Mouse (Mus musculus) central nervous system, embryonic 11.5 days (tissue): ENCODE results near the gene Qtrt1. TPM values are rescaled to one million over a fixed set of nuclear protein-coding genes. Genes with fewer than 3 reads are reported as not detected.

Source experiments
- polyA plus RNA-seq: library from polyadenylated mRNA; depleted of rRNA; stranded (reverse); fragments of >200 nt; gene quantifications from 2 replicates; pipeline ENCODE4 v1.2.3, GENCODE M21; 2012; rRNA removed

The Qtrt1 gene
- polyA plus RNA-seq, result 74.3 and 76.9 TPM in 2 replicates

DNA sequence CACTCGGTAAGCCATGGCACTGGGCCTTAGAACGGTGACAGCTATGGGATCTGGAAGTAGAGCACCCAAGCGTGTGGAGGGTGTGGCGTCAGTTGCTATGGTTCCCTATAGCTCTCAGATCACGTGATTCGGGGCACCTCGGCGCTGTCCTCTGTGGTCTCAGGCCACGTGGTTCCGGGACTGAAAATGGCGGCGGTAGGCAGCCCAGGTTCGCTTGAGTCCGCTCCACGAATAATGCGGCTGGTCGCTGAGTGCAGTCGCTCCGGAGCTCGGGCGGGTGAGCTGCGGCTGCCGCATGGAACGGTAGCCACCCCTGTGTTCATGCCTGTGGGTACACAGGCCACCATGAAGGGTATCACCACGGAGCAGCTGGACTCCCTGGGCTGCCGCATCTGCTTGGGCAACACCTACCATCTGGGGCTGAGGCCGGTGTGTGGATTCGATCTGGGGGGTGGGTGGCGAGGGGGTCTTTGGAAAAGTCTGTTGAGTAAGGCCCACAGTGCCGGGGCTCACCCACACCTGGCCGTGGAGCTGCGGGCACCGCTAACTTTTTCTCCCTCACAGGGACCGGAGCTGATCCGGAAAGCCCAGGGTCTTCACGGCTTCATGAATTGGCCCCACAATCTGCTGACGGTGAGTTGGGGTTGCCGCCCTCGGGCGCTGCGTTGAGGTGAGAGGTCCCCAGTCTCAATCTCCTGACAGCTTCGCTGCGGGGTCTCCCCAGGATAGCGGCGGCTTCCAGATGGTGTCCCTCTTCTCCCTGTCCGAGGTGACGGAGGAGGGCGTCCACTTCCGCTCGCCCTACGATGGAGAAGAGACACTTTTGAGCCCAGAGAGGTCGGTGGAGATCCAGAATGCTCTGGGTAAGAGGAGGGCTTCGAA, at the start of gene Qtrt1:
Gene Qtrt1, plus strand, starts transcription at position 169 of the 882 bp plus-strand sequence.

GRCm38 (mm10) chr9:21367357-21368111, 44.1 kb upstream of the Qtrt1 start, which contains the start of gene Ilf3:
Gene Ilf3 (plus strand): TSS chr9:21367871.

DNA sequence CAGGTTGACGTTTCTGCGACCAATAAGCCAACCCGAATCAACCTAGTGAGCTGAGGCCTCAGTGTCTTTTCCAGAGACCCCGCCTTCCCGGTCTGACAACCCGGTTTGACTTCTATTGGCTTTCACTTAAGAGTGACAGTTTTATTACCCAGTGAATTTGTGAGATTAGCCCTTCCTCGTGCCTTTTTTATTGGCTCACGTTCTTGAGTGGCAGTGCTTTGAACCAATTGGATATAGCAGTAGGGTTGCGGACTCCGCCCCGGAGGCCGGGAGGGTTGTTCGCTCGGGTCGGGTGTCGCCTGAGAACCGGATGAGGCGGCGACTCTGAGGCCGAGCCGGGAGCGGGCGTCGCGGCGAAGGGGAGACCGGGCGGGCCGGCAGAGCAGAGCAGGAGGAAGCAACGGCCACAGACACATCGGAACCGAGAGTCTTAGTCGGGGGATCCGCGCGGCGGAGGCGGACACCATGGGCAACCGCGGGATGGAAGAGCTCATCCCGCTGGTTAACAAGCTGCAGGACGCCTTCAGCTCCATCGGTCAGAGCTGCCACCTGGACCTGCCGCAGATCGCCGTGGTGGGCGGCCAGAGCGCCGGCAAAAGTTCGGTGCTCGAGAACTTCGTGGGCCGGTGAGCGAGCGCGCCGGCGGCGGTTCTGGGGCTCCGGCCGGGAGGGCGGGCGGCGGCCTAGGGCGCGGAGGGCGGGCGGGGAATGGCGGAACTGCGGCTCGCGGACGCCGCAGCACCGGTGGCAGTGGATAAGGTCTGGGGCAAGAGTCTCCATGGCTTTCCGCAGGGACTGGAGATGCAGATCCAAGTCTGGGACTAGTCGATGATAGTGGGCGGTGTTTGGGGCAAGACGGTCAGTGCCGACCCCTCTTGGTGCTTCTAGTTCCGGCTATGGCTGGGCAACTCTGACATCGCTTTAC, 13.3 kb downstream of the Qtrt1 start, which contains the start of gene Dnm2:
Gene Dnm2, plus strand, starts transcription at position 278 of the 925 bp plus-strand sequence.

Other genes with a start within 250 kb of the Qtrt1 start
- 4.0 and 5.1 TPM in 2 replicates for gene Pde4a, start 246.1 kb upstream of the Qtrt1 start, polyA plus RNA-seq
- gene Keap1, start 172.5 kb upstream of the Qtrt1 start, polyA plus RNA-seq, result 23.3 and 33.5 TPM in 2 replicates
- 0.13 and 0.47 TPM in 2 replicates for gene S1pr5, start 163.4 kb upstream of the Qtrt1 start, polyA plus RNA-seq
- gene Atg4d, start 146.5 kb upstream of the Qtrt1 start, polyA plus RNA-seq, result 27.7 and 29.9 TPM in 2 replicates
- 45.0 and 53.8 TPM in 2 replicates for gene Kri1, start 123.9 kb upstream of the Qtrt1 start, polyA plus RNA-seq
- gene Cdkn2d, start 120.4 kb upstream of the Qtrt1 start, polyA plus RNA-seq, result 41.8 and 73.1 TPM in 2 replicates
- 1.7 and 3.2 TPM in 2 replicates for gene Ap1m2, start 99.5 kb upstream of the Qtrt1 start, polyA plus RNA-seq
- gene Slc44a2, start 91.1 kb upstream of the Qtrt1 start, polyA plus RNA-seq, result 50.7 and 79.8 TPM in 2 replicates
- 196 and 241 TPM in 2 replicates for gene Ilf3, start 44.0 kb upstream of the Qtrt1 start, polyA plus RNA-seq
- 50.9 and 59.2 TPM in 2 replicates for gene Dnm2, start 13.1 kb downstream of the Qtrt1 start, polyA plus RNA-seq
- 56.2 and 62.2 TPM in 2 replicates for gene Tmed1, start 98.4 kb downstream of the Qtrt1 start, polyA plus RNA-seq
- 0.70 and 0.75 TPM in 2 replicates for gene AB124611, start 114.3 kb downstream of the Qtrt1 start, polyA plus RNA-seq
- gene Carm1, start 135.1 kb downstream of the Qtrt1 start, polyA plus RNA-seq, result 60.6 and 128 TPM in 2 replicates
- gene Timm29, start 180.9 kb downstream of the Qtrt1 start, polyA plus RNA-seq, result 43.3 and 43.5 TPM in 2 replicates
- gene Yipf2, start 181.0 kb downstream of the Qtrt1 start, polyA plus RNA-seq, result 8.9 and 14.4 TPM in 2 replicates
- gene Smarca4, start 204.3 kb downstream of the Qtrt1 start, polyA plus RNA-seq, result 153 and 166 TPM in 2 replicates